Mouse (Mus musculus): ENCODE results near the gene Fzd10. TPM values are rescaled to one million over a fixed set of nuclear protein-coding genes. Genes with fewer than 3 reads are reported as not detected.

The Fzd10 gene
- total and polyA plus RNA-seq, 2 experiments from 2014 or later: 3.3 to 20.8 TPM

- Histone ChIP-seq H3K9me3 (ENCODE audit: low read length) (no peaks in the 10 kb centered on the region), H3K27me3 (ENCODE audit: insufficient read depth, low read length) (no peaks in the 10 kb centered on the region), H3K4me1 (ENCODE audit: insufficient read depth, low read length) (no peaks in the 10 kb centered on the region; the same call in 1 of the 2 replicates), H3K27ac (ENCODE audit: low read depth, low read length) (no peak overlapping the region), H3K36me3 (ENCODE audit: insufficient read depth, low read length) (no peaks in the 10 kb centered on the region), H3K4me2 (ENCODE audit: low read depth, low read length, poor library complexity, severe bottlenecking) (no peak overlapping the region), H3K9ac (replicated peaks; ENCODE audit: low read length, poor library complexity, severe bottlenecking) (no peak overlapping the region), H3K4me3 (ENCODE audit: low read depth, low read length) (no peak overlapping the region)
- ATAC-seq (ENCODE audit: low FRiP score) (no peak), DNase-seq (ENCODE audit: low spot score) (no peak)
- TF ChIP-seq CTCF (IDR thresholded peaks at IDR 0.05): no peak
- 82% methylated on average over 9 of the region's 9 CpGs for WGBS
Observed at GRCm38 (mm10) chr5:128636648-128637047, 36.0 kb downstream of the Fzd10 start.

DNA sequence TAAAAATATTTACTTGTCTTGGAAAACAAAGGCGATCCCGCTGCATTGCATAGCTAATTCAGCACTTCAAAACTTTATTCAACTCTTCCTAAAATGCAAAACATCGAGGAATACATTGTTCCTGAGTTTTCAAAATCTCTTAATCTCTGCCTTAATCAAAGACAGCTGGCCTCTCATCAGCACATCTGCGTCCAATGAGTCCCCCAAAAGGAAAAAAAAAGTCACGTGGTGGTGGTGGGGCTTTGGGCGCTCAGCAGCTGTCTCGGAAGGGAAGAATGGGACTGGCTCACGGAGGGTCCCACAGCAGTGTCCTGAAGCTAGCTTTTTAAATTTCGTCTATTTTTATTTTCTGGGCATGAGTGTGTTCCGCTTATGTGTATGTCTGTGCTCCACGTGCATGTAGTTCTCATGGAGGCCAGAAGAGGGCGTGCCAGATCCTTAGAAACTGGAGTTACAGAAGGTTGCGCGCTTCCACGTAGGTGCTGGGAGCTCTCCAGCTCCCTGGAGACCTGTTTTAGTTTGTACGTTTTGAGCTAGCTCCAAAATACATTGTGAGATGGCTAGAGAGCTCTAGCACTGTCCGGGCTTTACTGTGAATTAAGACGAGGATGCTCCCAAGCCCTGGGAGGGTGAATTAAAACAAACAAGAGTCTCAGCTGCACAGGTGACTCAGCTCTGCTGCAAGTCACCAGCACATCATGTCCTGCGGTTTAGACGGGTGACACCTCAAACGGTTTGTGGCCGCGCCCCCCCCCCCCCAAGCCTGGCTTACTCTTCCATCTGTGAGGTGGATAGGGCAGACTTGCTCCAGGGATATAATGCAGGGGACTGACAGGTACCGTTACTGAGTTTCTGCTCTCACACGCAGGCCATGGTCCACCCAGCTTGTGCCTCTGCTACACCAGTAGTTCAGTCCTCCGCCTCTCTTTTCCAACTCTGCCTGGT is 36.7 kb downstream of the Fzd10 start:
- no peak for ATAC-seq (ENCODE audit: low FRiP score)
- 0 out of 2 replicates have a peak, but pooled peaks have one; percentile 32 for TF ChIP-seq CTCF (IDR thresholded peaks at IDR 0.05)
- no peak for DNase-seq (ENCODE audit: low spot score)
- Histone ChIP-seq H3K4me3 (ENCODE audit: low read depth, low read length) (no peak overlapping the region), H3K4me2 (ENCODE audit: low read depth, low read length, poor library complexity, severe bottlenecking) (no peak overlapping the region), H3K36me3 (ENCODE audit: insufficient read depth, low read length) (no peaks in the 10 kb centered on the region), H3K4me1 (ENCODE audit: insufficient read depth, low read length) (no peaks in the 10 kb centered on the region; the same call in 1 of the 2 replicates), H3K9me3 (ENCODE audit: low read length) (no peaks in the 10 kb centered on the region), H3K27ac (ENCODE audit: low read depth, low read length) (no peak overlapping the region), H3K9ac (replicated peaks; ENCODE audit: low read length, poor library complexity, severe bottlenecking) (no peak overlapping the region), H3K27me3 (ENCODE audit: insufficient read depth, low read length) (no peaks in the 10 kb centered on the region)
- WGBS: 85% methylated on average over 24 of the region's 26 CpGs

DNA sequence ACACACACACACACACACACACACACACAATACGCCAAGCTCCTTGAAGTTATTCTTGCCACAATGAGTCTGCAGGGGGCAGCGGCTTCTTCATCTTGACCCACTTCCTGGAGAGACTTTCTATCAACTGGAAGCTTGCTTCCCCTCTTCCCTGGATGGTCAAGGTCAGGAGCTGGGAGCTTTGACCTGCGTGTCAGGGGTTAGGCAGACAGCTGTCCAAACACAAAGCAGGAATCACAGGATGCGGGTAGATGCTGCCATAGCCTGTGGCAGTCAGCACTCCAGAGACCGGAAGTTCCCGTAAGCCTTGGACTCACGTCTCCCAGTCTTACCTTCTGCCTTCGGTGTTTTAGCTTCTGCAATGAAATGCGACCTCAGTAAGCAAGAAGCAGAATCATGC is 38.1 kb downstream of the Fzd10 start:
- no peak overlapping the region for H3K4me2 ChIP-seq (ENCODE audit: low read depth, low read length, poor library complexity, severe bottlenecking)
- H3K9ac ChIP-seq (replicated peaks; ENCODE audit: low read length, poor library complexity, severe bottlenecking): no peak overlapping the region
- 0 out of 2 replicates have a peak, but pooled peaks have one; percentile 8 for TF ChIP-seq CTCF (IDR thresholded peaks at IDR 0.05)
- no peak overlapping the region for H3K4me3 ChIP-seq (ENCODE audit: low read depth, low read length)
- no peaks in the 10 kb centered on the region; the same call in 1 of the 2 replicates for H3K4me1 ChIP-seq (ENCODE audit: insufficient read depth, low read length)
- no peaks in the 10 kb centered on the region for H3K27me3 ChIP-seq (ENCODE audit: insufficient read depth, low read length)
- H3K27ac ChIP-seq (ENCODE audit: low read depth, low read length): no peak overlapping the region
- no peak for ATAC-seq (ENCODE audit: low FRiP score)
- no peaks in the 10 kb centered on the region for H3K9me3 ChIP-seq (ENCODE audit: low read length)
- DNase-seq (ENCODE audit: low spot score): no peak
- no peaks in the 10 kb centered on the region for H3K36me3 ChIP-seq (ENCODE audit: insufficient read depth, low read length)
- 66% methylated on average over 9 of the region's 9 CpGs for WGBS

DNA sequence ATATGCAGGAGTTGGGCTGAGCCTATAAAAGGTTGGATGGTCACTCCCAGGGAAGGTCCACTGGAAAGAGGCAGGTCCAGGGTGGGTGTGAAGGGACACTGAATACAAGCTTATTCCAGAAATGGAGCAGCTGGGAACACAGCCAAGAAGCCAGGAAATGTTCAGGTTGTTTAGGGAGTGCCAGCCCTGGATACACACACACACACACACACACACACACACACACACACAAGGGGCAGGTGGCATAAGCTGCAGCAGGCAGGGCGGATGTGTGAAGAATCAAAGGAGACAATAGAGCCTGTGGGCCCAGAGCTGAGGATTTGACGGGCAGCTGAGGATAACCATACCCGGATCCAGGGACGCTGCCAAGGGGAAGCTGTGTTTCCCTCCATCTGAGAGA is 42.4 kb downstream of the Fzd10 start:
- Histone ChIP-seq H3K4me2 (ENCODE audit: low read depth, low read length, poor library complexity, severe bottlenecking) (no peak overlapping the region), H3K27me3 (ENCODE audit: insufficient read depth, low read length) (no peaks in the 10 kb centered on the region), H3K27ac (ENCODE audit: low read depth, low read length) (no peak overlapping the region), H3K36me3 (ENCODE audit: insufficient read depth, low read length) (no peaks in the 10 kb centered on the region), H3K9ac (replicated peaks; ENCODE audit: low read length, poor library complexity, severe bottlenecking) (no peak overlapping the region), H3K4me1 (ENCODE audit: insufficient read depth, low read length) (no peaks in the 10 kb centered on the region; the same call in 1 of the 2 replicates), H3K4me3 (ENCODE audit: low read depth, low read length) (no peak overlapping the region), H3K9me3 (ENCODE audit: low read length) (no peaks in the 10 kb centered on the region)
- no peak for TF ChIP-seq CTCF (IDR thresholded peaks at IDR 0.05)
- no peak for ATAC-seq (ENCODE audit: low FRiP score)
- 55% methylated on average over 4 of the region's 4 CpGs for WGBS
- DNase-seq (ENCODE audit: low spot score): peak; percentile 28

DNA sequence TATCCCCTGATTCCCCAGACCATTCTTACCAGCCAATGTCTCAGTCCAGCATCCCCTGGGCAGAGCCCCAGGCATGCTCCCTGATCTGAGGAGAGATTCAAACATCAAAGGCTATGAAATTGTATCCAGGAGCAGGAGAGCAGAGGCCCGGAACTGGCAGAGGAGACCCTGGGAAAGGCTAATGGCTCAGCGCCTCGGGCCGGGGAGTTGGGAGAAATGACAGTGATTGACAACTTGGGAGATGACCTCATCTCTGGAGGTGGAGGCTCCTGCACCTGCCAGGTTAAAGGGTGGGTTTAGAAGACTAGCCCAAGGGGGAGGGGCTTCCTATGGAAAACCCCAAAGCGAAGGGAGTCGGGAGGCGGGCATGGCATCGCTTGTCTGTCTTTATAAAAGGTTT is 45.1 kb downstream of the Fzd10 start:
- no peaks in the 10 kb centered on the region for H3K9me3 ChIP-seq (ENCODE audit: low read length)
- TF ChIP-seq CTCF (IDR thresholded peaks at IDR 0.05): no peak
- 63% methylated on average over 8 of the region's 8 CpGs for WGBS
- no peak overlapping the region for H3K27ac ChIP-seq (ENCODE audit: low read depth, low read length)
- H3K9ac ChIP-seq (replicated peaks; ENCODE audit: low read length, poor library complexity, severe bottlenecking): no peak overlapping the region
- ATAC-seq (ENCODE audit: low FRiP score): no peak
- DNase-seq (ENCODE audit: low spot score): no peak
- no peak overlapping the region for H3K4me3 ChIP-seq (ENCODE audit: low read depth, low read length)
- no peaks in the 10 kb centered on the region for H3K4me1 ChIP-seq (ENCODE audit: insufficient read depth, low read length)
- H3K4me2 ChIP-seq (ENCODE audit: low read depth, low read length, poor library complexity, severe bottlenecking): no peak overlapping the region
- no peaks in the 10 kb centered on the region for H3K36me3 ChIP-seq (ENCODE audit: insufficient read depth, low read length)
- no peaks in the 10 kb centered on the region for H3K27me3 ChIP-seq (ENCODE audit: insufficient read depth, low read length)

DNA sequence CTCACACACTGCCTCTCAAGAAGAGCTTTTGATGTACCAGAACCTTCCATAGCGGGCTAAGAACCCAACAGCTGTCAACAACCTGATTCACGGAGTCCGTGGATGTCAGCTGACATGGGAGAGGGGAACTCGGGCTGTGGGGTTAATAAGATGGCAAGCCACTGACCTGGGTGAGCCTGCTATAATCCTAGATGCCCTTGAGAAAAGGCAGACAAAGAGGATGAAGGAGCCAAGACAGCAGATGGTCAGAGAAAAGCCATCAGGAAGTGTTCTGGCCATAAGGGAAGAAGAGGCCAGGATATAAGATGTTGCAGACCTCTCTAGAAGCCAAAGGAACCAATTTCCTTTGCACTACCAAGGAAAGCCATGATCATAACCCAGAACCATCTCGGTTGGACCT is 45.6 kb downstream of the Fzd10 start:
- Histone ChIP-seq H3K36me3 (ENCODE audit: insufficient read depth, low read length) (no peaks in the 10 kb centered on the region), H3K4me3 (ENCODE audit: low read depth, low read length) (no peak overlapping the region), H3K9ac (replicated peaks; ENCODE audit: low read length, poor library complexity, severe bottlenecking) (no peak overlapping the region), H3K4me1 (ENCODE audit: insufficient read depth, low read length) (no peaks in the 10 kb centered on the region), H3K27me3 (ENCODE audit: insufficient read depth, low read length) (no peaks in the 10 kb centered on the region), H3K27ac (ENCODE audit: low read depth, low read length) (no peak overlapping the region), H3K4me2 (ENCODE audit: low read depth, low read length, poor library complexity, severe bottlenecking) (no peak overlapping the region), H3K9me3 (ENCODE audit: low read length) (no peaks in the 10 kb centered on the region)
- ATAC-seq (ENCODE audit: low FRiP score) (no peak), DNase-seq (ENCODE audit: low spot score) (peak; percentile 36)
- no peak for TF ChIP-seq CTCF (IDR thresholded peaks at IDR 0.05)
- 86% methylated on average over 5 of the region's 5 CpGs for WGBS

All from midbrain, postnatal 0 days (tissue).